Mouse (Mus musculus): Measurements from ENCODE around the gene Slc7a7.

DNA sequence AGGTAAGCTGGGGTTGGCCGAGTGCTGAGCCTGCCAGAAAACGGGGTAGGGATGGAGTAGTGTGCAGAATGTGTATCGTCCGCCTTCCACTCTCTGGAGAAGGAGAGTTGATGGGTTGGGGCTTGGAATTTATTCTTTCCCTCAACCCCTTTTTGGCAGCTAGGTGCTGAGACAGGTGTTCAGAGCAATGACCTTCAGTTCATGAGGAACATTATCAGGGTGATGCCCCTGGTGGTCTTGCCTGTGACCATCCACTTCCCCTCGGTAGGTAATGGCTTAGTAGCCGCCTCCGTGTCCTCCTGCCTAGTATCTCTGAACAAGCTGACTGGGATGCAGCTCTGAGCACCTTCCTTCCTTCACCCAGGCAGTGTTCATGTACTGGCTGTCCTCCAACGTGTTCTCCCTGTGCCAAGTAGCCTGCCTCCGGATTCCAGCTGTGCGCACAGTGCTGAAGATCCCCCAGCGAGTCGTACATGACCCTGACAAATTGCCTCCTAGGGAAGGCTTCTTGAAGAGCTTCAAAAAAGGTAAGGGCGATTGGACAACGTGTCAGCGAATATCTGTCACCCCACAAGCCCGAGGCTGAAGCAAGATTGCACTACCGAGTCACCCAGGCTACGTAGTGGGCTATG is 50.0 kb downstream of the Slc7a7 start:
- TF ChIP-seq POLR2A (IDR thresholded peaks at IDR 0.05; ENCODE audit: low read depth, low read length) (no peak), CTCF (IDR thresholded peaks at IDR 0.05; ENCODE audit: borderline replicate concordance, insufficient read depth, low read length) (no peak)
